Mouse (Mus musculus): ENCODE measurements around the gene Myo10. TPM values are rescaled to one million over a fixed set of nuclear protein-coding genes. Genes with fewer than 3 reads are reported as not detected.

The Myo10 gene
- polyA plus RNA-seq, 1 experiment from 2014 or later, result 30.4 TPM

DNA sequence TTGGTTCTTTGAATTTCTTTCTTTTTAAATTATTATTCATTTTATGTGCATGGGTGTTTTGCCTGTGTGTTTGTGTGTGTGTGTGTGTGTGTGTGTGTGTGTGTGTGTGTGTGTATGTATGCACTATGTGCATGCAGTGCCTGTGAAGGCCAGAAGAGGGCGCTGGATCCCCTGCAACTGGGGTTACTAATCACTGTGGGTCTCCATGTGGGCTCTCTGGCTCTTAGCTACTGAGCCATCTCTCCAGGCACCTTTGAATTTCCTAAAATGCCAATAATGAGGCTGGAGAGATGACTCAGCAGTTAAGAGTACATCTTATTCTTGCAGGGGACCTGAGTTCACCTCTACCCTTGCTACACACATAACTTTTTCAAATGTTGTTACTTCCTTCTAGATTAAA is 18.1 kb upstream of the Myo10 start:
- no peak overlapping the region for H3K27ac ChIP-seq (ENCODE audit: low read length)
- peaks cover 18% of the 10 kb centered on the region for H3K4me1 ChIP-seq (ENCODE audit: control insufficient read depth, insufficient read depth, low read length)
- no peaks in the 10 kb centered on the region for H3K36me3 ChIP-seq (ENCODE audit: control insufficient read depth, insufficient read depth, low read length)
- no peak overlapping the region for H3K9ac ChIP-seq (ENCODE audit: low read length)
- H3K4me2 ChIP-seq (ENCODE audit: low read depth, low read length), result no peak overlapping the region
- H3K4me3 ChIP-seq (replicated peaks; ENCODE audit: low read length), result no peak overlapping the region
- H3K9me3 ChIP-seq (replicated peaks; ENCODE audit: control insufficient read depth, low read length), result no peaks in the 10 kb centered on the region
- WGBS, result 43% methylated on average over 1 of the region's 1 CpGs
- ATAC-seq (ENCODE audit: insufficient read depth, low FRiP score), result no peak
- no peaks in the 10 kb centered on the region for H3K27me3 ChIP-seq (ENCODE audit: control insufficient read depth, insufficient read depth, low read length)

DNA sequence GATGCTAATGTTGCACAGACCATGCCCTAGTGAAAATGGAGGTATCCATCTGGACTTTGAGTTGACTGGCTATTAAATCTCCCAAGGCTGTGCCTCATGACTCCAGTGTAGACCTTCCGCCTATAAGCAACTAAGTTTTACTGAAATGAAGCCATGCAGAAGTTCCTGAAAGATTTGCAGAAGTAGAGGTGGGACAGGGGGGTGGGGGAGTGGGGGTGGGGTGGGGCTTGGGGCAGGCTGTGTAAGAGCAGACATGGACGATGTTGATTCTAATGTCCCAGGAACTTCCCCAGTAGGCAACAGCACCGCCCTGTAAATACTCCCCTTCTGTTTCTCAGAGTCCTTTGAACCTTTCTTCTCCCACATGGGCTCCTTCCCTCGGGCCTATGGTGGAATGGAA is 16.9 kb upstream of the Myo10 start:
- Histone ChIP-seq H3K27me3 (ENCODE audit: control insufficient read depth, insufficient read depth, low read length) (no peaks in the 10 kb centered on the region), H3K9ac (ENCODE audit: low read length) (no peak overlapping the region), H3K4me1 (ENCODE audit: control insufficient read depth, insufficient read depth, low read length) (peaks cover 18% of the 10 kb centered on the region), H3K36me3 (ENCODE audit: control insufficient read depth, insufficient read depth, low read length) (no peaks in the 10 kb centered on the region), H3K27ac (ENCODE audit: low read length) (no peak overlapping the region), H3K9me3 (replicated peaks; ENCODE audit: control insufficient read depth, low read length) (no peaks in the 10 kb centered on the region), H3K4me2 (ENCODE audit: low read depth, low read length) (no peak overlapping the region), H3K4me3 (replicated peaks; ENCODE audit: low read length) (no peak overlapping the region)
- ATAC-seq (ENCODE audit: insufficient read depth, low FRiP score), result no peak
- WGBS, result 72% methylated on average over 4 of the region's 4 CpGs

DNA sequence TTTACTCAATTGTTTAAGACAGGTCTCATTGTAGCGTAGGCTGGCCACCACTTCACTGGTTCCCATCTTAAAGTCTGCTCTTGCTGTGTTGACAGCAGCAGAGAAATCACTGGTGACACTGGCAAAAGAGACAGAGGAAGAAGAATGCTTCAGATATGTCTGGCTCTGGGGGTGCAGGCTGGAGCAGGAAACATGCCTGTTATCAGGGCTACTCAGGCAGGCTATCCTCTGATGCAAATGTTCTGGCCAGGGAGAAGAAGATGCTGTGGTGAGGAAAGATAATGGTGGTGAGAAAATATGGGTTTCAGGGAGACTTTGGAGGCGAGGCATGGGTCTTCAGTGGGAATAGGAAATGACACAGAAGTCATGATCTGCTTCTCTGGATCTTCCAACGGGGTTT is 13.6 kb upstream of the Myo10 start:
- Histone ChIP-seq H3K27ac (ENCODE audit: low read length) (no peak overlapping the region), H3K36me3 (ENCODE audit: control insufficient read depth, insufficient read depth, low read length) (no peaks in the 10 kb centered on the region), H3K4me3 (replicated peaks; ENCODE audit: low read length) (no peak overlapping the region), H3K27me3 (ENCODE audit: control insufficient read depth, insufficient read depth, low read length) (no peaks in the 10 kb centered on the region), H3K9me3 (replicated peaks; ENCODE audit: control insufficient read depth, low read length) (no peaks in the 10 kb centered on the region), H3K4me1 (ENCODE audit: control insufficient read depth, insufficient read depth, low read length) (peaks cover 14% of the 10 kb centered on the region; the same call in 1 of the 2 replicates), H3K4me2 (ENCODE audit: low read depth, low read length) (no peak overlapping the region), H3K9ac (ENCODE audit: low read length) (no peak overlapping the region)
- 62% methylated on average over 3 of the region's 3 CpGs for WGBS
- ATAC-seq (ENCODE audit: insufficient read depth, low FRiP score), result no peak

DNA sequence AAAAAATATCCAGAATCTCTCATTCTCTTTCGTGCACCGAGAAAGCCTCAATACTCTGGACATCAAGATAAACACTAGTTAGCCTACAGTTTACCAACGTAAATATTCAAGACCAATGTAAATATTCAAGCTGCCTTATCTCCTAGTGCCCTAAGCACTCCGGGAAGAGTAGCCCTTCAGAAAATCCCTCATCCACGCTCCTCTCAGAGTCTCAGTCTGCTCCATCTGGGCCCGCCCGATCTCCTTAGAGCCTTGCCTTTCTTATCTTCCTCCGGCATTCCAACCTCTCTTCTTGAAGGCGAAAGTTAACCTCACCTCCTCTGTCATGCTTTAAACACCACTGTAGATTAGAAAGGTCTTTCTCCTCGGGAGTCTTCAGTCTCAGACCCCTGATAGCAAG is 13.1 kb upstream of the Myo10 start:
- no peak overlapping the region for H3K9ac ChIP-seq (ENCODE audit: low read length)

DNA sequence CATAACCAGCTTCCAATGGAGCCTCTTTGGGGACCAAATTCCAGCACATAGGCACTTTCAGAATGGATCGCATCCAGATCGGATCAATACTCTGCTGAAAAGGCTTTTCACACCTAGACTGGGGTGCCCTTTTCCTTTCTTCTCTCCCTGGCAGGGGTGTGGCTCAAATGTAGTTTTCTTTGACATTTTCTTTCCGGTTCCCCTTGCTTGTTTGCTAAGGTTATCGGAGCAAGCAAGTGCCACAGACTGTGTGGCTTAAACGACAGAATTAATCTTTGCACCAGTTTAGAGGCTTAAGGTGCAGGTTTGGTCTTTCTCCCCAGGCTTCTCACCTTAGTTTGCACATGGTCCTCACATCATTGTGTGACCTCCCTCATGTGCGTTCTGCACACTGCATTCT is 11.1 kb upstream of the Myo10 start:
- WGBS, result 50% methylated on average over 6 of the region's 6 CpGs
- Histone ChIP-seq H3K27me3 (ENCODE audit: control insufficient read depth, insufficient read depth, low read length) (no peaks in the 10 kb centered on the region), H3K27ac (ENCODE audit: low read length) (no peak overlapping the region), H3K36me3 (ENCODE audit: control insufficient read depth, insufficient read depth, low read length) (no peaks in the 10 kb centered on the region), H3K4me1 (ENCODE audit: control insufficient read depth, insufficient read depth, low read length) (peaks cover 11% of the 10 kb centered on the region; the same call in 1 of the 2 replicates), H3K4me2 (ENCODE audit: low read depth, low read length) (no peak overlapping the region), H3K9ac (ENCODE audit: low read length) (no peak overlapping the region), H3K4me3 (replicated peaks; ENCODE audit: low read length) (no peak overlapping the region), H3K9me3 (replicated peaks; ENCODE audit: control insufficient read depth, low read length) (no peaks in the 10 kb centered on the region)
- ATAC-seq (ENCODE audit: insufficient read depth, low FRiP score), result peak; percentile 47; the same call in 1 of the 2 replicates

More for the DNA sequence above, 13.1 kb upstream of the Myo10 start:
- 28% methylated on average over 10 of the region's 10 CpGs for WGBS
- no peaks in the 10 kb centered on the region for H3K9me3 ChIP-seq (replicated peaks; ENCODE audit: control insufficient read depth, low read length)
- no peak overlapping the region for H3K4me2 ChIP-seq (ENCODE audit: low read depth, low read length)
- no peak overlapping the region for H3K27ac ChIP-seq (ENCODE audit: low read length)
- H3K36me3 ChIP-seq (ENCODE audit: control insufficient read depth, insufficient read depth, low read length), result no peaks in the 10 kb centered on the region
- no peaks in the 10 kb centered on the region for H3K27me3 ChIP-seq (ENCODE audit: control insufficient read depth, insufficient read depth, low read length)
- H3K4me3 ChIP-seq (replicated peaks; ENCODE audit: low read length), result no peak overlapping the region
- H3K4me1 ChIP-seq (ENCODE audit: control insufficient read depth, insufficient read depth, low read length), result peaks cover 14% of the 10 kb centered on the region; the same call in 1 of the 2 replicates
- ATAC-seq (ENCODE audit: insufficient read depth, low FRiP score), result no peak

- ATAC-seq (ENCODE audit: insufficient read depth, low FRiP score), result no peak
- WGBS, result 70% methylated on average over 4 of the region's 4 CpGs
- H3K27me3 ChIP-seq (ENCODE audit: control insufficient read depth, insufficient read depth, low read length), result no peaks in the 10 kb centered on the region
- H3K4me1 ChIP-seq (ENCODE audit: control insufficient read depth, insufficient read depth, low read length), result peaks cover 19% of the 10 kb centered on the region
- no peaks in the 10 kb centered on the region for H3K9me3 ChIP-seq (replicated peaks; ENCODE audit: control insufficient read depth, low read length)
- H3K36me3 ChIP-seq (ENCODE audit: control insufficient read depth, insufficient read depth, low read length), result no peaks in the 10 kb centered on the region
- H3K4me2 ChIP-seq (ENCODE audit: low read depth, low read length), result no peak overlapping the region
- H3K4me3 ChIP-seq (replicated peaks; ENCODE audit: low read length), result no peak overlapping the region
- no peak overlapping the region for H3K9ac ChIP-seq (ENCODE audit: low read length)
- no peak overlapping the region for H3K27ac ChIP-seq (ENCODE audit: low read length)
Observed at GRCm38 (mm10) chr15:25620560-25620959, 1.8 kb upstream of the Myo10 start.

DNA sequence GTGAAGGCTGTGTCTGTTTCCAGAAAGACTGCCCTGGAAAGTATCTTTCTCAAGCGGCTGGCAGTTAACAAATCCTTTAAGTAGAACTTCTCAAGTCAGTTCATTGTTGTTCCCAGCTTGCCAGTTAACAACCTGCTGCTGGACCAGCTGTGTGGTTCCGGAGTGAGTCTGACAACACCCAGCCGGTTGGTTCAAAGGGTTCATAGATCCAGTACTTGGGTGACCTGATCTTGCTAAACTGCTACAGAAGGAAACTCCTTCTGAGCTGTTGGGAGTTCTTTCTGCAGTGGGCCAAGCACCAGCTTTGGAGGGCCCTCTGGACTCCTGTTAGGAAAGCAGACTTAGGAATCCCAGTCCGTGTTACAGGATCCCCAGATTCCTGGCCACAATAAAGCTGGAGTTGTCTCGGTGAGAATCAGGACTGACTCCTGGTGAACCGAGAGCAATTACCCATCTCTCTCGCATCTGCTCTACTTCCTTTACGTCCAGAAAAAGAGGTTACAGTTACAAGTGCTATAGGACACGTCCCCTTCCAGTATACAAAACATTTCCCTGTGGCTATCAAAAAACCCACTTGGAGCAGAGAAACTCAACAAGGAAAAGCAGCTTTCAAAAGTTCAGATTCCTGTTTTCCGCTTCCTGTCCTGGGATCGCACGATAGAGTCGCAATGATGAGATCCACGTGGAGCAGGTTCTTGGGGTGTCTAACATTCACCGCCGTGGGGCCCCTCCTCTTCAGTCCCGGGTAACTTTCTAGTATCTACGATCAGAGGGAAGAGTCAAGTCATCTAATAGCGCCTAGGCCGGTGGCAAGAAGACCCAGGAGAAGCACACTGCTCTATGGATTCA is 750 bp upstream of the Myo10 start:
- WGBS, result 8% methylated on average over 20 of the region's 20 CpGs
- no peaks in the 10 kb centered on the region for H3K27me3 ChIP-seq (ENCODE audit: control insufficient read depth, insufficient read depth, low read length)
- ATAC-seq (ENCODE audit: insufficient read depth, low FRiP score), result no peak
- no peaks in the 10 kb centered on the region for H3K9me3 ChIP-seq (replicated peaks; ENCODE audit: control insufficient read depth, low read length)
- H3K4me3 ChIP-seq (replicated peaks; ENCODE audit: low read length), result peak overlapping the region; percentile 90
- H3K36me3 ChIP-seq (ENCODE audit: control insufficient read depth, insufficient read depth, low read length), result no peaks in the 10 kb centered on the region
- peaks cover 24% of the 10 kb centered on the region for H3K4me1 ChIP-seq (ENCODE audit: control insufficient read depth, insufficient read depth, low read length)
- H3K27ac ChIP-seq (ENCODE audit: low read length), result peak overlapping the region; percentile 58
- H3K4me2 ChIP-seq (ENCODE audit: low read depth, low read length), result peak overlapping the region; percentile 65
- H3K9ac ChIP-seq (ENCODE audit: low read length), result peak overlapping the region; percentile 68

GRCm38 (mm10) chr15:25622867-25623471 is 644 bp downstream of the Myo10 start:
- Histone ChIP-seq H3K27ac (ENCODE audit: low read length) (peak overlapping the region; percentile 90), H3K9me3 (replicated peaks; ENCODE audit: control insufficient read depth, low read length) (no peaks in the 10 kb centered on the region), H3K27me3 (ENCODE audit: control insufficient read depth, insufficient read depth, low read length) (no peaks in the 10 kb centered on the region), H3K36me3 (ENCODE audit: control insufficient read depth, insufficient read depth, low read length) (no peaks in the 10 kb centered on the region), H3K4me1 (ENCODE audit: control insufficient read depth, insufficient read depth, low read length) (peaks cover 24% of the 10 kb centered on the region), H3K4me3 (replicated peaks; ENCODE audit: low read length) (peak overlapping the region; percentile 90), H3K4me2 (ENCODE audit: low read depth, low read length) (peak overlapping the region; percentile 65), H3K9ac (ENCODE audit: low read length) (peak overlapping the region; percentile 90)
- peak; percentile 0; the same call in 1 of the 2 replicates for ATAC-seq (ENCODE audit: insufficient read depth, low FRiP score)
- under 1% methylated on average over 60 of the region's 61 CpGs for WGBS

- H3K9ac ChIP-seq (ENCODE audit: low read length), result peak overlapping the region; percentile 90
- H3K4me2 ChIP-seq (ENCODE audit: low read depth, low read length), result peak overlapping the region; percentile 65
- H3K4me3 ChIP-seq (replicated peaks; ENCODE audit: low read length), result peak overlapping the region; percentile 90
- H3K4me1 ChIP-seq (ENCODE audit: control insufficient read depth, insufficient read depth, low read length), result peaks cover 24% of the 10 kb centered on the region
- ATAC-seq (ENCODE audit: insufficient read depth, low FRiP score), result no peak
- 2% methylated on average over 9 of the region's 9 CpGs for WGBS
- H3K36me3 ChIP-seq (ENCODE audit: control insufficient read depth, insufficient read depth, low read length), result no peaks in the 10 kb centered on the region
- no peaks in the 10 kb centered on the region for H3K9me3 ChIP-seq (replicated peaks; ENCODE audit: control insufficient read depth, low read length)
- no peaks in the 10 kb centered on the region for H3K27me3 ChIP-seq (ENCODE audit: control insufficient read depth, insufficient read depth, low read length)
- H3K27ac ChIP-seq (ENCODE audit: low read length), result peak overlapping the region; percentile 90
Observed at GRCm38 (mm10) chr15:25623556-25624180, 1.3 kb downstream of the Myo10 start.
